Mouse (Mus musculus) liver, postnatal 0 days (tissue): ENCODE data around the gene Atp2b2.

Experiments
- CTCF ChIP-seq: sonication (generic); IDR thresholded peaks from 2 replicates; pipeline ENCODE4 v1.5.1; 2016; ENCODE audit warnings: antibody characterized with exemption, low read depth
- EP300 ChIP-seq: IDR thresholded peaks from 2 replicates; pipeline ENCODE4 v1.6.1; 2016; ENCODE audit warnings: antibody characterized with exemption, low read depth, mild to moderate bottlenecking

- TF ChIP-seq EP300 (no peak), CTCF (no peak)
Measured at GRCm38 (mm10) chr6:113941324-113941723, 101.1 kb downstream of the Atp2b2 start.
